Mouse (Mus musculus) cerebellum, adult 2 months (tissue): ENCODE data around the gene Scn1b.

Source experiments
- CTCF ChIP-seq: fragments of 200-500 bp; IDR thresholded peaks from 2 replicates; pipeline ENCODE4 v1.5.1; 2011; ENCODE audit warnings: low read depth, mild to moderate bottlenecking, control low read depth, low read length, moderate library complexity, borderline replicate concordance; ENCODE audit not compliant: insufficient read depth
- POLR2A ChIP-seq: fragments of 200-500 bp; IDR thresholded peaks from 2 replicates; pipeline ENCODE4 v1.6.1; 2011; ENCODE audit warnings: low read length, control low read depth, borderline replicate concordance; ENCODE audit not compliant: insufficient read depth

DNA sequence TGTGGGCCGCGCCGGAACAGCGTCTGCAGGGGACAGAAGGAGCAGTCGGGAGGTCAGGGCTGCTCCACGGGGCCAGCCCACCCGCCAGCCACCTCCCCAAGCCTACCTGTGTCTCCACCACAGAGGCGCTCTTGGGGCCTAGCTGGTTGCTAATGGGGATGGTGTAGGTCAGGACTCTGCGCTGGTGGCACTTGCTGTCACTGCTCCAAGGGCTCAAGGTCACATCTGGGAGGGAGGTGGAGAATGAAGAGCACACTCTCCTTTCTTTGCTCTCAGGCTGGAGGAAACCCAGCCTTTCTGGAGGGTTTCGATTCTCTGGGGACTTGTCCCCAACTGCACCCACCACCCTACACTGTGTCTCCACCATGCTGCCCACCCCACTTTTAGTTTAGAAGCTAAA lies 8.9 kb upstream of the Scn1b start:
- TF ChIP-seq CTCF (no peak), POLR2A (no peak)
